Mouse (Mus musculus) cerebral cortex, adult 2 months (tissue): ENCODE data around the gene Angel1.

Experiments used
- WGBS: fragments of 180-500 bp; shearing (Covaris S2); methylation state at CpG from one replicate; pipeline ENCODE4 v1.1.7; 2018; 5-methylcytosine and 5-hydroxymethylcytosine counted together

The Angel1 gene

GRCm38 (mm10) chr12:86672507-86672906, 53.8 kb downstream of the Angel1 start:
- WGBS = 88% methylated on average over 5 of the region's 5 CpGs

- 92% methylated on average over 4 of the region's 4 CpGs for WGBS
Observed at GRCm38 (mm10) chr12:86672105-86672504, 54.2 kb downstream of the Angel1 start.

- WGBS = 71% methylated on average over 2 of the region's 2 CpGs
Observed at GRCm38 (mm10) chr12:86668404-86668803, 57.9 kb downstream of the Angel1 start.

GRCm38 (mm10) chr12:86665656-86666055, 60.6 kb downstream of the Angel1 start:
- WGBS = 54% methylated on average over 3 of the region's 3 CpGs

- WGBS = 83% methylated on average over 2 of the region's 2 CpGs
Observed at GRCm38 (mm10) chr12:86660466-86660865, 65.8 kb downstream of the Angel1 start.

GRCm38 (mm10) chr12:86659447-86659968, 66.8 kb downstream of the Angel1 start:
- 20% methylated on average over 6 of the region's 6 CpGs for WGBS

- WGBS = 27% methylated on average over 4 of the region's 4 CpGs
Observed at GRCm38 (mm10) chr12:86652570-86653041, 73.7 kb downstream of the Angel1 start.

- 73% methylated on average over 8 of the region's 8 CpGs for WGBS
Observed at GRCm38 (mm10) chr12:86651301-86651860, 74.9 kb downstream of the Angel1 start.
